Mouse (Mus musculus): Measurements from ENCODE around the gene BC028528. TPM values are rescaled to one million over a fixed set of nuclear protein-coding genes. Genes with fewer than 3 reads are reported as not detected.

Gene BC028528
- total RNA-seq, 2 experiments from 2014 or later: 8.1 to 9.1 TPM

DNA sequence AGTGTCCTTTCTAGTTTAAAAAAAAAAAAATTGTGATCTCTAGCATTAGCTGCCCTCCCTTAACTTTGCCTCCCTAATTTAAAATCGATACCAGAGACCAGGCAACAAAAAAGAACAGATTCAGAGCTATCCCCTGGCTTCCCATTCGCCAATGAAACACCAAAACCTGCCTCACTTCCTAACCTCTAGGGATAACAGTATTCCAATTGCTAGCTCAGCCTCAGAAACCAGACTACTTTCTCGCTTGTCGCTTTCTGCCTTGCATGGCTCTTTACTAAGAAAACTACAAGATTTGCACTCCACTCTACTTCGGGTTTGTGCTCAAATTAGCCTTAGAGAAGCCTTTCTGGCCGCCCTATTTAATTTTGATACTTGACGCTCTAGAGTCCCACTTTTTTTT lies 35.7 kb downstream of the BC028528 start:
- no peak for DNase-seq (ENCODE audit: extremely low spot score in 1 of 2, low spot score in 2 of 2)
- intact Hi-C loops (cut with DNase I): no loop called here

DNA sequence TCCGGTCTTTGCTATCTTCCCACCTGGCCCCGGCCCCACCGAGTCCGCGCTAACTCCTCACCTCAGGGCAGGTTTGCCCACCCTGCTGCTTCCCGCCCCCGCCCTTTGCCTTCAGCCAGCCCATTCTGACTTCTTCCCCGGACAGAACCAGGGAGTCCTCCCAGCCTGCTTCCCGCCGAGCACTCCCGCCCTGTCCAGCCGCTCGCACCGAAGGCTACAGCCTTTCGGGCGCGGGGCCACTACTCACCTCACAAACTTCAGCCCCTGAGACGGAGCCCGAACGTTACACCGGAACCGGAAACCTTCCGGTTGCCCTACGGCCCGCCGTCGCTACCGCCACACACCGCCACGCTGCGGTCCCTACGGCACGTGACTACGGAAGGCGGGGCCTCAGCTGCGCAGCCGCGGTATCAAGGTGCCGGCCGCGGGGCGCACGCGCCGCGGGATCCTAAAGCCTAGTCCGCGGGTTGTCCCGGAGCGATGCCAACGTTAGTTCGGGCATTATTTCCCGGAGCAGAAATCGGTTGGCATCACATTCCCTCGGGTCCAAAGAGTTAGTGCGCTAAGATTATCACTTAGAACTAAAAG lies 36.2 kb downstream of the BC028528 start, which contains the start of gene Prpf3:
Gene Prpf3 (minus strand): TSS at position 384 of the 588 bp plus-strand sequence.
- DNase-seq (ENCODE audit: extremely low spot score in 1 of 2, low spot score in 2 of 2): peak; percentile 90 to 96
- intact Hi-C loops (cut with DNase I): no loop called here

- intact Hi-C loops (cut with DNase I): no loop called here
- no peak for DNase-seq (ENCODE audit: extremely low spot score in 1 of 2, low spot score in 2 of 2)
Measured at GRCm38 (mm10) chr3:95851317-95851716, 40.5 kb downstream of the BC028528 start.

GRCm38 (mm10) chr3:95850611-95851010 lies 41.2 kb downstream of the BC028528 start:
- no peak for DNase-seq (ENCODE audit: extremely low spot score in 1 of 2, low spot score in 2 of 2)
- intact Hi-C loops (cut with DNase I): no loop called here

- no peak for DNase-seq (ENCODE audit: extremely low spot score in 1 of 2, low spot score in 2 of 2)
- intact Hi-C loops (cut with DNase I): loop anchor here (5.0 kb wide), 1 partner anchor 500 kb away; no protein-coding TSS in a partner anchor
Measured at GRCm38 (mm10) chr3:95842503-95843214, 49.1 kb downstream of the BC028528 start.

DNA sequence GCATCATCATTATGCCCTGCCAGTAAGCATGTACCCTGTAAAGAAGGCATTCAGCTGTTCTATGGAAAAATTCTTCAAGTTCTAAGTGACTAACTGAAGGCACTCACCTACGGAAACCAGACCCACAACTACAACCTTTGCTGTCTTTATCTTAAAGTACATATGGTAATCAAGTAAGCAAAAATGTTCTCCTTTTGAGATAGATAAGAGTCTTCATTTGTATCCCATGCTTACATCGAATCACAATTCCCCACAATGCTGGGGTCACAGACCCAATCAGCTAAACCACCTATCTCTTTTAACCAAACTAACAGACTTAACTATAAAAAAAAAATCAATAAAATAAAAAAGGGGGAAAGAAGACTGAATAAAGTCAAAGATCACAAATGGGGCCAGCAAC lies 52.6 kb downstream of the BC028528 start:
- DNase-seq (ENCODE audit: extremely low spot score in 1 of 2, low spot score in 2 of 2): no peak
- intact Hi-C loops (cut with DNase I): loop anchor here (5.0 to 10.0 kb wide), 2 partner anchors 57 to 354 kb away; no protein-coding TSS in a partner anchor

Other genes with a start within 250 kb of the BC028528 start
- gene Mcl1, start 233.2 kb downstream of the BC028528 start, total RNA-seq (2021): 10 to 100 TPM; 62.2 to 63.0 TPM
- 1 to 10 TPM in 1 of 2 experiments, under 1 TPM in 1; 0.73 to 1.3 TPM for gene Adamtsl4, start 204.1 kb downstream of the BC028528 start, total RNA-seq (2021)
- 10 to 100 TPM in 1 of 2 experiments, 1 to 10 TPM in 1; 6.6 to 12.9 TPM for gene Ecm1, start 152.4 kb downstream of the BC028528 start, total RNA-seq (2021)
- 10 to 100 TPM; 38.0 to 38.7 TPM for gene Tars2, start 131.8 kb downstream of the BC028528 start, total RNA-seq (2021)
- 10 to 100 TPM; 56.3 to 62.3 TPM for gene Rprd2, start 73.1 kb downstream of the BC028528 start, total RNA-seq (2021)
- gene Prpf3, start 36.1 kb downstream of the BC028528 start, total RNA-seq (2021): 10 to 100 TPM; 24.4 to 27.8 TPM
- 100 to 1,000 TPM; 120 to 127 TPM for gene Mrps21, start 20.5 kb downstream of the BC028528 start, total RNA-seq (2021)
- gene Ciart, start 9.8 kb downstream of the BC028528 start, total RNA-seq (2021): 10 to 100 TPM in 1 of 2 experiments, 1 to 10 TPM in 1; 9.4 to 11.4 TPM
- 10 to 100 TPM; 88.4 to 92.6 TPM for gene Aph1a, start 2.0 kb upstream of the BC028528 start, total RNA-seq (2021)
- gene Car14, start 12.7 kb upstream of the BC028528 start, total RNA-seq (2021): 1 to 10 TPM; 1.7 to 3.2 TPM
- 100 to 1,000 TPM; 104 to 106 TPM for gene Anp32e, start 37.2 kb upstream of the BC028528 start, total RNA-seq (2021)
- 10 to 100 TPM; 56.2 to 56.3 TPM for gene Plekho1, start 104.0 kb upstream of the BC028528 start, total RNA-seq (2021)
- gene Vps45, start 166.5 kb upstream of the BC028528 start, total RNA-seq (2021): 10 to 100 TPM; 41.2 to 46.4 TPM
- gene Otud7b, start 212.5 kb upstream of the BC028528 start, total RNA-seq (2021): 10 to 100 TPM; 13.4 to 17.6 TPM

Measured in left cerebral cortex, postnatal 10 days (tissue).